Mouse (Mus musculus) forebrain, embryonic 10.5 days (tissue): Measurements from ENCODE around the gene Gm10382. TPM values are rescaled to one million over a fixed set of nuclear protein-coding genes. Genes with fewer than 3 reads are reported as not detected.
A peak's percentile ranks its signal among the peaks of the same experiment; 100 is the strongest.
"Not testable (repeated sequence)": the region's sequence is repeated elsewhere in the genome, so short reads cannot be mapped to it uniquely, and the experiment has no call there.

Experiments
- DNase-seq: peaks from one replicate; pipeline ENCODE4 v3.0.0-alpha.2; 2017; ENCODE audit warnings: low spot score; ENCODE audit errors: extremely low spot score
- H3K27ac ChIP-seq: fragments of 300-500 bp; sonication (generic); 2 replicates; pipeline ENCODE4 v1.5.1; 2016; ENCODE audit warnings: mild to moderate bottlenecking
- H3K27me3 ChIP-seq: fragments of 300-500 bp; sonication (generic); 2 replicates; pipeline ENCODE4 v1.6.1; 2016; ENCODE audit warnings: mild to moderate bottlenecking; ENCODE audit not compliant: poor library complexity, severe bottlenecking
- H3K36me3 ChIP-seq: fragments of 300-500 bp; sonication (generic); replicated peaks from 2 replicates; pipeline ENCODE4 v1.6.1; 2016; ENCODE audit warnings: mild to moderate bottlenecking, moderate library complexity
- H3K4me1 ChIP-seq: fragments of 300-500 bp; sonication (generic); 2 replicates; pipeline ENCODE4 v1.6.1; 2016
- H3K4me3 ChIP-seq: fragments of 300-500 bp; sonication (generic); 2 replicates; pipeline ENCODE4 v1.5.1; 2016; ENCODE audit warnings: mild to moderate bottlenecking, moderate library complexity
- H3K9me3 ChIP-seq: fragments of 300-500 bp; sonication (generic); 2 replicates; pipeline ENCODE4 v1.6.1; 2016; ENCODE audit warnings: mild to moderate bottlenecking, moderate library complexity
- WGBS: fragments of 180-500 bp; shearing (Covaris S2); methylation state at CpG from one replicate; pipeline ENCODE4 v1.1.7; 2016; 5-methylcytosine and 5-hydroxymethylcytosine counted together
- polyA plus RNA-seq: library from polyadenylated mRNA; unstranded; fragments of >200 nt; fragmentation: Nextera tagmentation; extraction: Ambion mirVana; gene quantifications from 2 replicates; pipeline ENCODE4 v1.2.1, GENCODE M21; 2016

Gm10382 gene
- polyA plus RNA-seq, 1 experiment from 2014 or later = 0.38 TPM

DNA sequence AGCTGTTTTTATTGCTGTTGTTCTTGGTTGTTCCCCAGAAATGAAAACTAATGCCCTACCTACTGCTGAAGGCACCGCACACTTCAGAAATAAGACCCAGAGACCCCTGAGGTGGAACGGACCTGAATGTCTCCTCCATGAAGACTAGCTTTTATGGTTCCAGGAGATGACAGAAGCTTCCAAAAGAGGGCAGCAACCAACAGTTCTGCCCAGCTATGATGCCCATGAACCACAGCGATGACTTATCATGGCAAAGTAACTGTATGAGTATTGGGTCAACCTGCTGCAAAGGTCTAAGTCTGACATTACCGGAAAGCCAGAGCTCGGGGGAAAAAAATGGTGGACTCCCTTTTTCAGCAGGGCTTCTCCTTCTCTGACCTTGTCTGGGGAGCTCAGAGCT lies 10.2 kb upstream of the Gm10382 start:
- H3K9me3 ChIP-seq = no peaks in the 10 kb centered on the region; the same call in 1 of the 2 replicates

GRCm38 (mm10) chr5:125381954-125382672 lies 7.0 kb upstream of the Gm10382 start:
- Histone ChIP-seq H3K27me3 (no peaks in the 10 kb centered on the region), H3K4me3 (no peak overlapping the region), H3K36me3 (peaks cover 24% of the 10 kb centered on the region), H3K27ac (no peak overlapping the region), H3K4me1 (peaks cover 18% of the 10 kb centered on the region), H3K9me3 (no peaks in the 10 kb centered on the region)
- 85% methylated on average over 5 of the region's 5 CpGs for WGBS
- no peak for DNase-seq

More for the DNA sequence above, 10.2 kb upstream of the Gm10382 start:
- peaks cover 11% of the 10 kb centered on the region for H3K4me1 ChIP-seq
- DNase-seq = no peak
- H3K27me3 ChIP-seq = no peaks in the 10 kb centered on the region
- no peak overlapping the region for H3K27ac ChIP-seq
- 87% methylated on average over 5 of the region's 5 CpGs for WGBS
- H3K36me3 ChIP-seq = peaks cover 1% of the 10 kb centered on the region
- no peak overlapping the region for H3K4me3 ChIP-seq

DNA sequence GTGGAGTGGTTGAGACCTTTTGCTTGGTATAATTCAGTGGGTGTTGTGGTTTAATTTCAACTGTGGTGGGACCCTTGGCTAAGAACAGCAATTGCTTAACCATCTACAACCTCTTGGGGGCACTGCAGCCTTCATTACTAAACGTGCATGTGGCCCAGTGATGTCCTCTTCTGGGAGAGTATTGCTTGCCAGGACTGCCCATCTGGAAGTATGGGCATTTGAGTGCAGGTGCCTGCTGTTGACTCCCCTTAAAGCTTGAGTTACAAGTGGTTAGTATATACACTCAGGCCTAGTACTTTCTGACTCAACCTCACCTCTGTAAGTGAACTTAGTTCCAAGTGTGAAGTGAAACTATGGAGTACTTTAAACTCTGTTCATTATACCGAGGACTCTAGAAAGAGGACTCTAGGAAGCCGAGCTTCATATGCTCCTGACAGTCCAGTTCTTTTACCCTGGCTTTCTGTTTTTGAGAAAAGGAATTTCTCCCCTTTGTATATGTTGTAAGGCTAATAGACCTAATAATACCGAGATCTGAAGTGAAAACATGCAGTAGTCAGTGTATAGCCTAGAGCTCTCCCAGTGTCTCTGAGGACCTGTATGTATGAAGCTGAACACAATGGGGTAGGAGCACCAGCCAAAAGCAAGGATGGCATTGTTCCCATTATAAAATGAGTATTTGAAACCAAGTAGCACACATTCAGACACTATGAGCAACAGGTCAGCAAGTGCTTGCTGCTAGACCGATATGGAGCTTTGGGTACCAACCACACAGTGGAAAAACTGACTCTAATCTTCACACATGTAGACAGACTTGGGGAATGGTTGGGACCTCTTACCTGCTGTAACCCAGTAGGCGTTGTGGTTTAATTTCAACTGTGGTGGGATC lies 6.2 kb upstream of the Gm10382 start:
- Histone ChIP-seq H3K27me3 (no peaks in the 10 kb centered on the region), H3K4me3 (no peak overlapping the region), H3K27ac (no peak overlapping the region), H3K9me3 (no peaks in the 10 kb centered on the region), H3K36me3 (peaks cover 26% of the 10 kb centered on the region), H3K4me1 (peaks cover 18% of the 10 kb centered on the region)
- peak; percentile 58 for DNase-seq
- WGBS = 60% methylated on average over 6 of the region's 6 CpGs

- H3K4me3 ChIP-seq = no peak overlapping the region
- H3K36me3 ChIP-seq = peaks cover 35% of the 10 kb centered on the region
- DNase-seq = no peak
- no peaks in the 10 kb centered on the region for H3K9me3 ChIP-seq
- H3K4me1 ChIP-seq = peaks cover 20% of the 10 kb centered on the region
- H3K27me3 ChIP-seq = no peaks in the 10 kb centered on the region
- H3K27ac ChIP-seq = no peak overlapping the region
- WGBS = 83% methylated on average over 3 of the region's 3 CpGs
These were observed 5.3 kb upstream of the Gm10382 start for GRCm38 (mm10) chr5:125383637-125384420.

- no peak overlapping the region for H3K27ac ChIP-seq
- 90% methylated on average over 2 of the region's 2 CpGs for WGBS
- no peaks in the 10 kb centered on the region for H3K27me3 ChIP-seq
- no peak for DNase-seq
- H3K36me3 ChIP-seq = peaks cover 36% of the 10 kb centered on the region
- peaks cover 16% of the 10 kb centered on the region for H3K4me1 ChIP-seq
- H3K9me3 ChIP-seq = no peaks in the 10 kb centered on the region
- no peak overlapping the region for H3K4me3 ChIP-seq
These were observed 4.5 kb upstream of the Gm10382 start for GRCm38 (mm10) chr5:125384512-125385214.

DNA sequence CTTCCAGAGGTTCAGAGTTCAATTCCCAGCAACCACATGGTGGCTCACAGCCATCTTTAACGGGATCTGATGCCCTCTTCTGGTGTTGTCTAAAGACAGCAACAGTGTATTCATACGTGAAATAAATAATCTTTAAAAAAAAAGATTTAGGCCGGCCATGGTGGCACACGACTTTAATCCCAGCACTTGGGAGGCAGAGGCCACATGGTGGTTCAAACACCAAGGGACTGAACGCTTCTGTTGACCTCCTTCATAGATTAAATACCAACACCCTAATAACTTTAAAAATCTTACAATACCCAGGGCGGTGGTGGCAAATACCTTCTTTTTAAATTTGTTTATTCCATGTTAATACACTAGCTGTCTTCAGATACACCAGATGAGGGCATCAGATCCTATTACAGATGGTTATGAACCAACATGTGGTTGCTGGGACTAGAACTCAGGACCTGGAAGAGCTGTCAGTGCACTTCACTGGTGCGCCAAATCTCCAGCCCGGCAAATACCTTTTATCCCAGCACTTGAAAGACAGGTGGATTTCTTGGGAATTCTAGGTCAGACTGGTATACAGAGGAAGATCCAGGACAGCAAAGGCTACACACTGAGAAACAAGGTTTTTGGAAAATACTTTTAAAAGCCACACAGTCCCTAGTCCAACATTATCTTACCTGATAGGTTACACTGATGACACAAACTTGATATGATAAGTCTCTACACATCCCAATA lies 3.7 kb upstream of the Gm10382 start:
- Histone ChIP-seq H3K4me1 (peaks cover 22% of the 10 kb centered on the region), H3K27ac (no peak overlapping the region), H3K9me3 (no peaks in the 10 kb centered on the region), H3K36me3 (peaks cover 36% of the 10 kb centered on the region), H3K4me3 (no peak overlapping the region), H3K27me3 (no peaks in the 10 kb centered on the region)
- DNase-seq = no peak
- 84% methylated on average over 8 of the region's 8 CpGs for WGBS

DNA sequence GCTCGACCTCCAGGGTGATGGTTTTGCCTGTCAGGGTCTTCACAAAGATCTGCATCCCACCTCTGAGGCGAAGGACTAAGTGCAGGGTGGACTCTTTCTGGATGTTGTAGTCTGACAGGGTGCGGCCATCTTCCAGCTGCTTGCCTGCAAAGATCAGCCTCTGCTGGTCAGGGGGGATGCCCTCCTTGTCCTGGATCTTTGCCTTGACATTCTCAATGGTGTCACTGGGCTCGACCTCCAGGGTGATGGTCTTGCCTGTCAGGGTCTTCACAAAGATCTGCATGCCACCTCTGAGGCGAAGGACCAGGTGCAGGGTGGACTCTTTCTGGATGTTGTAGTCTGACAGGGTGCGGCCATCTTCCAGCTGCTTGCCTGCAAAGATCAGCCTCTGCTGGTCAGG lies 1.8 kb upstream of the Gm10382 start:
- peaks cover 36% of the 10 kb centered on the region for H3K36me3 ChIP-seq
- H3K27me3 ChIP-seq, DNase-seq, H3K9me3 ChIP-seq, H3K27ac ChIP-seq, H3K4me3 ChIP-seq: not testable (repeated sequence)
- 92% methylated on average over 5 of the region's 6 CpGs for WGBS
- peaks cover 24% of the 10 kb centered on the region for H3K4me1 ChIP-seq

DNA sequence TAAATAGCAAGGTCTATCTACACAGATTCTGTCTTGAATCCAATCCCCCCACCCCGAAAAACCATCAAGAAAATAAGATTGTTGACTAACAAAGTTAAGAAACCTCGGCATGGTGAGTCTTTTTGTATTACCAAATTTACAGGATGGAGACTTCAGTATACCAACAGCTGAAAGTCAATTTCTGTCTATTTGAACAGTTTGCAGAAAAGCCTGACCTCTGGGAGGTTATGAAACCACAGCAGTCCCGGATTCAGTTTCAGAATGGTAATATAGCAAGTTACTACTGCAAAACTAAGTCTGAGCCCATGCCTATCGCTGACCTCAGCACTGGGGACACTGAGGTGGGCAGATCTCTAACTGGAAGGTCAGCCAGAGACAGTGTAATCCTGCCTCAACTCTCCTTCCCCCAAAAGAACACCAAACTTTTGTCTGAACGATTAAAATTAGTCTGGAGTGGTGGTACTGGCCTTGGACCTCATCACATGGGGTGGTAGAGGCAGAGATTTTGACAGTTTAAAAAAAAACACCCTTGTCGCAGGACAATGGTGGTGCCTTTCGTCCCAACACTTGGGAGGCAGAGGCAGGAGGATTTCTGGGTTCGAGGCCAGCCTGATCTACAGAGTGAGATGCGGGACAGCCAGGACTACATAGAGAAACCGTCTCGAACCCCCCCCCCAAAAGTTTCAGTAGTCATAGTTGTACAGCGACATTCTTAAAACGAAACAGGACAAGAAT lies 597 bp upstream of the Gm10382 start:
- H3K36me3 ChIP-seq = peaks cover 36% of the 10 kb centered on the region
- no peaks in the 10 kb centered on the region for H3K27me3 ChIP-seq
- H3K9me3 ChIP-seq = no peaks in the 10 kb centered on the region
- WGBS = 33% methylated on average over 13 of the region's 13 CpGs
- H3K27ac ChIP-seq = peak overlapping the region; percentile 100
- H3K4me3 ChIP-seq = peak overlapping the region; percentile 96
- H3K4me1 ChIP-seq = peaks cover 36% of the 10 kb centered on the region
- DNase-seq = no peak

- Histone ChIP-seq H3K27me3 (no peaks in the 10 kb centered on the region), H3K27ac (peak within 1 kb of the TSS; percentile 100), H3K36me3 (peaks cover 26% of the 10 kb centered on the region), H3K4me3 (peak within 1 kb of the TSS; percentile 96), H3K9me3 (no peaks in the 10 kb centered on the region), H3K4me1 (peaks cover 44% of the 10 kb centered on the region)
- 2% methylated on average over 69 of the region's 69 CpGs for WGBS
- DNase-seq = peak; percentile 90
These were observed 688 bp downstream of the Gm10382 start, which contains the start of gene Ubc for GRCm38 (mm10) chr5:125389579-125390441. Gene Ubc (minus strand): TSS chr5:125390202.

GRCm38 (mm10) chr5:125390906-125391477 lies 1.9 kb downstream of the Gm10382 start:
- Histone ChIP-seq H3K4me3 (no peak overlapping the region), H3K27ac (peak overlapping the region; percentile 96; the same call in 1 of the 2 replicates), H3K27me3 (no peaks in the 10 kb centered on the region), H3K9me3 (no peaks in the 10 kb centered on the region), H3K36me3 (peaks cover 14% of the 10 kb centered on the region), H3K4me1 (peaks cover 49% of the 10 kb centered on the region)
- WGBS = 89% methylated on average over 3 of the region's 3 CpGs
- no peak for DNase-seq
